Mouse (Mus musculus) layer of hippocampus, adult 18-20 months (tissue): ENCODE data around the gene Slc9b1. TPM values are rescaled to one million over a fixed set of nuclear protein-coding genes. Genes with fewer than 3 reads are reported as not detected.
A peak's percentile ranks its signal among the peaks of the same experiment; 100 is the strongest.

Experiments used
- DNase-seq, 2 experiments: peaks; one replicate each; pipeline ENCODE4 v3.0.0; 2022; ENCODE audit warnings: low spot score in 2 of 2
- total RNA-seq, 2 experiments: library from RNA; stranded (reverse); gene quantifications; 2 replicates each; pipeline ENCODE4 v1.2.3; 2021

Gene Slc9b1
- total RNA-seq, 2 experiments from 2014 or later: 0.28 TPM; not detected in 1

GRCm38 (mm10) chr3:135437758-135438495, 90.1 kb downstream of the Slc9b1 start, which contains the start of gene Ube2d3:
Ube2d3 (plus strand) TSS chr3:135438149.
- peak; percentile 99 for DNase-seq

GRCm38 (mm10) chr3:135438531-135438912, 90.7 kb downstream of the Slc9b1 start:
- peak; percentile 91 to 94 for DNase-seq

- peak; percentile 67 to 76 for DNase-seq
Measured at GRCm38 (mm10) chr3:135438913-135439531, 91.2 kb downstream of the Slc9b1 start.

- no peak for DNase-seq
Measured at GRCm38 (mm10) chr3:135439651-135440050, 91.8 kb downstream of the Slc9b1 start.

GRCm38 (mm10) chr3:135440221-135440620, 92.4 kb downstream of the Slc9b1 start:
- DNase-seq: peak in 1 of 2 experiments; percentile 25

GRCm38 (mm10) chr3:135440621-135441020, 92.8 kb downstream of the Slc9b1 start:
- no peak for DNase-seq

GRCm38 (mm10) chr3:135444930-135445329, 97.1 kb downstream of the Slc9b1 start:
- DNase-seq: no peak

Other genes starting within 250 kb of the Slc9b1 start
- gene Cenpe, start 135.5 kb upstream of the Slc9b1 start, total RNA-seq: 1 to 10 TPM; 2.1 to 2.2 TPM
- 1 to 10 TPM; 5.4 to 6.3 TPM for gene Bdh2, start 66.8 kb upstream of the Slc9b1 start, total RNA-seq
- gene Slc9b2, start 40.3 kb upstream of the Slc9b1 start, total RNA-seq: 1 to 10 TPM; 2.3 to 3.0 TPM
- 10 to 100 TPM; 32.1 to 32.4 TPM for gene Cisd2, start 75.9 kb downstream of the Slc9b1 start, total RNA-seq
- gene Ube2d3, start 90.1 kb downstream of the Slc9b1 start, total RNA-seq: 100 to 1,000 TPM; 233 to 238 TPM
- gene Manba, start 137.6 kb downstream of the Slc9b1 start, total RNA-seq: 1 to 10 TPM; 8.5 TPM